In the genomic region with DNA sequence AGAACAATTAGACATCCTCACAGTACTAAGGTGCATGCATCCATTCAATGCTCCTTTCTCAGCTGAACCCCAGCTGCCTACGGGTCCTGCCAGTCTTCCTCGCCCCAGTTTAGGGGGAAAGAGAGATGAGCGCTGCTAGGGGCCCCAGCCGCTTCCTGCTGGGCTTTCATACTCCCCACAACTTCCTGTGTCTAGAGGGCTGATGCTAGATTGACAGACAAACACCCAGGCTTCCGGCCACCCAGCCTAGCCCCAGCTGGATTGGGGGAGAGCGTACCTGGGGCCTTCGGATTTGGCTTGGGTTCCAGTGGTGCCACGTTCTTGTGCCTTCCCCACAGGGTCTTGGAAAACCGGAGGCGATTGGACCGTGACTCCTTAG, we compare ENCODE assay signal across 14 mouse cellular contexts. TPM values are rescaled to one million over a fixed set of nuclear protein-coding genes. Genes with fewer than 3 reads are reported as not detected.
DNase-seq lines count a peak whose midpoint lies in the region; ATAC-seq lines count a peak whose summit lies in the region.
"Had no signal": no experiment of that assay in that cellular context is flagged by ENCODE, and none has a peak within 500 bp of the region (broad histone marks: within the 10 kb centered on the region; RNA-seq: fewer than 3 reads in every experiment).

No protein-coding gene starts in this region.

- peaks cover 9% of the 10 kb centered on the region for H3K27me3 ChIP-seq in heart, embryonic 16.5 days (ENCODE audit: control insufficient read depth, insufficient read depth, low read length)
- no peaks in the 10 kb centered on the region for H3K27me3 ChIP-seq in megakaryocyte, embryonic 14.5 days (replicated peaks)

- DNase-seq in heart, adult 8-10 months (ENCODE audit: low spot score): no peak
- DNase-seq in thymus, postnatal 10 days (ENCODE audit: low spot score in 2 of 2): peak; percentile 82 to 88
- DNase-seq in embryo, embryonic 9.5 days (ENCODE audit: extremely low spot score): no peak
- no peak for DNase-seq in cerebellum, adult 9-11 months
- DNase-seq in right cerebral cortex, postnatal 14 days: no peak
- DNase-seq: adrenal gland, postnatal 14 days; heart, postnatal 14 days; right cerebral cortex, postnatal 25 days had no signal

- H3K4me1 ChIP-seq in heart, embryonic 16.5 days (ENCODE audit: control insufficient read depth, insufficient read depth, low read length): no peaks in the 10 kb centered on the region
- H3K4me1 ChIP-seq in megakaryocyte, embryonic 14.5 days: peaks cover 70% of the 10 kb centered on the region
- H3K4me1 ChIP-seq: embryonic facial prominence, embryonic 15.5 days; midbrain, embryonic 15.5 days had no signal

- no peaks in the 10 kb centered on the region for H3K36me3 ChIP-seq in heart, embryonic 16.5 days (ENCODE audit: control insufficient read depth, insufficient read depth)
- H3K36me3 ChIP-seq in megakaryocyte, embryonic 14.5 days (replicated peaks; ENCODE audit: low read length): peaks cover 23% of the 10 kb centered on the region
- H3K36me3 ChIP-seq: embryonic facial prominence, embryonic 15.5 days; midbrain, embryonic 15.5 days had no signal

- H3K4me2 ChIP-seq in heart, embryonic 16.5 days (ENCODE audit: low read depth, low read length): peak overlapping the region; percentile 6; the same call in 1 of the 2 replicates
- H3K4me2 ChIP-seq: embryonic facial prominence, embryonic 15.5 days; midbrain, embryonic 15.5 days had no signal

- H3K9ac ChIP-seq in heart, embryonic 16.5 days (ENCODE audit: low read length): peak overlapping the region; percentile 30; the same call in 1 of the 2 replicates
- H3K9ac ChIP-seq: embryonic facial prominence, embryonic 15.5 days; midbrain, embryonic 15.5 days had no signal

- WGBS in heart, embryonic 16.5 days: 53% methylated on average over 11 of the region's 11 CpGs

- no peaks in the 10 kb centered on the region for H3K9me3 ChIP-seq in heart, embryonic 16.5 days (replicated peaks; ENCODE audit: control insufficient read depth, low read length)
- H3K9me3 ChIP-seq in megakaryocyte, embryonic 14.5 days: no peaks in the 10 kb centered on the region
- H3K9me3 ChIP-seq: embryonic facial prominence, embryonic 15.5 days; midbrain, embryonic 15.5 days had no signal

- ATAC-seq in heart, embryonic 16.5 days (replicated peaks; ENCODE audit: extremely low read depth, insufficient read depth, low FRiP score): peak; percentile 73
- ATAC-seq in granulocyte monocyte progenitor cell, adult 5-6 weeks (replicated peaks; ENCODE audit: poor library complexity, severe bottlenecking): peak; percentile 83
- ATAC-seq: midbrain, embryonic 15.5 days had no signal

- 0 out of 2 replicates have a peak overlapping the region, but pooled peaks have one; percentile 20 for H3K27ac ChIP-seq in heart, embryonic 16.5 days (ENCODE audit: low read length)
- H3K27ac ChIP-seq: embryonic facial prominence, embryonic 15.5 days; left cerebral cortex, adult 2 months; midbrain, embryonic 15.5 days had no signal

- peak overlapping the region; percentile 43 for H3K4me3 ChIP-seq in heart, embryonic 16.5 days (ENCODE audit: low read length)
- H3K4me3 ChIP-seq in megakaryocyte, embryonic 14.5 days (replicated peaks): peak overlapping the region; percentile 91
- H3K4me3 ChIP-seq: embryonic facial prominence, embryonic 15.5 days; midbrain, embryonic 15.5 days had no signal

RNA-seq across cellular contexts. Expression of a gene that starts 0.6 kb away (rescaled TPM):
- polyA plus RNA-seq in heart, embryonic 16.5 days (2015; fragmentation: Nextera tagmentation; extraction: Ambion mirVana): 5.8 and 13.9 TPM in 2 replicates
- total RNA-seq in heart, adult 8-10 months (2022): 1 to 10 TPM in 1 of 4 experiments, under 1 TPM in 3; 0.33 to 1.2 (median 0.61) TPM
- 44.1 and 84.5 TPM in 2 replicates for total RNA-seq in granulocyte monocyte progenitor cell, adult 5-6 weeks (2014; fragmentation: Nextera tagmentation)
- 44.5 and 60.1 TPM in 2 replicates for total RNA-seq in granulocyte monocyte progenitor cell, adult 5-6 weeks (2017)
- 26.2 and 250 TPM in 2 replicates for polyA plus RNA-seq in megakaryocyte, embryonic 14.5 days (2012; ENCODE audit: insufficient read depth, low replicate concordance)

RNA-seq across cellular contexts. Expression of a gene that starts 13.5 kb away (rescaled TPM):
- 10.5 and 11.1 TPM in 2 replicates for polyA plus RNA-seq in heart, embryonic 16.5 days (2015; fragmentation: Nextera tagmentation; extraction: Ambion mirVana)
- 10 to 100 TPM; 14.0 to 17.2 (median 15.4) TPM for total RNA-seq in heart, adult 8-10 months (2022)
- total RNA-seq in granulocyte monocyte progenitor cell, adult 5-6 weeks (2014; fragmentation: Nextera tagmentation): 33.7 and 36.7 TPM in 2 replicates
- 4.7 and 5.5 TPM in 2 replicates for total RNA-seq in granulocyte monocyte progenitor cell, adult 5-6 weeks (2017)
- polyA plus RNA-seq in megakaryocyte, embryonic 14.5 days (2012; ENCODE audit: insufficient read depth, low replicate concordance): 32.7 and 47.1 TPM in 2 replicates

RNA-seq across cellular contexts. Expression of a gene that starts 21.2 kb away (rescaled TPM):
- 1.5 and 3.0 TPM in 2 replicates for polyA plus RNA-seq in heart, embryonic 16.5 days (2015; fragmentation: Nextera tagmentation; extraction: Ambion mirVana)
- total RNA-seq in heart, adult 8-10 months (2022): not detected
- total RNA-seq in granulocyte monocyte progenitor cell, adult 5-6 weeks (2014; fragmentation: Nextera tagmentation): 0.80 and 1.1 TPM in 2 replicates
- total RNA-seq in granulocyte monocyte progenitor cell, adult 5-6 weeks (2017): 2.1 TPM in 1 of 2 replicates, not detected in the other
- 2.0 and 3.2 TPM in 2 replicates for polyA plus RNA-seq in megakaryocyte, embryonic 14.5 days (2012; ENCODE audit: insufficient read depth, low replicate concordance)
- total RNA-seq: left cerebral cortex, adult 2 months had no signal
- polyA plus RNA-seq: midbrain, embryonic 15.5 days had no signal

RNA-seq across cellular contexts. Expression of a gene that starts 49.8 kb away (rescaled TPM):
- 0.24 and 0.54 TPM in 2 replicates for polyA plus RNA-seq in heart, embryonic 16.5 days (2015; fragmentation: Nextera tagmentation; extraction: Ambion mirVana)
- under 1 TPM in 1 of 4 experiments, not detected in 3; 0.23 TPM for total RNA-seq in heart, adult 8-10 months (2022)
- total RNA-seq in granulocyte monocyte progenitor cell, adult 5-6 weeks (2014; fragmentation: Nextera tagmentation): not detected in 2 replicates
- total RNA-seq in granulocyte monocyte progenitor cell, adult 5-6 weeks (2017): 0.21 TPM in 1 of 2 replicates, not detected in the other
- polyA plus RNA-seq in megakaryocyte, embryonic 14.5 days (2012; ENCODE audit: insufficient read depth, low replicate concordance): not detected in 2 replicates
- total RNA-seq: adrenal gland, postnatal 14 days; left cerebral cortex, adult 2 months had no signal

RNA-seq across cellular contexts. Expression of a gene that starts 52.4 kb away (rescaled TPM):
- 99.2 and 107 TPM in 2 replicates for polyA plus RNA-seq in heart, embryonic 16.5 days (2015; fragmentation: Nextera tagmentation; extraction: Ambion mirVana)
- total RNA-seq in heart, adult 8-10 months (2022): 10 to 100 TPM; 41.4 to 55.8 (median 46.3) TPM
- 31.6 and 55.2 TPM in 2 replicates for total RNA-seq in granulocyte monocyte progenitor cell, adult 5-6 weeks (2014; fragmentation: Nextera tagmentation)
- 58.8 and 65.8 TPM in 2 replicates for total RNA-seq in granulocyte monocyte progenitor cell, adult 5-6 weeks (2017)
- polyA plus RNA-seq in megakaryocyte, embryonic 14.5 days (2012; ENCODE audit: insufficient read depth, low replicate concordance): 93.3 and 157 TPM in 2 replicates

Comparison
In these comparisons a context has a peak if more than half of its experiments do, and no peak if none do; other contexts are left out.
1. DNase-seq: peak in thymus, postnatal 10 days (2 of 2); none in heart, adult 8-10 months (single experiment), embryo, embryonic 9.5 days (single experiment), cerebellum, adult 9-11 months (single experiment) and right cerebral cortex, postnatal 14 days (single experiment).
2. RNA of a gene that starts 0.6 kb away (total RNA-seq): 44.1 to 84.5 TPM in granulocyte monocyte progenitor cell, adult 5-6 weeks; 0.33 to 1.2 TPM in heart, adult 8-10 months; every median in the first group is over 10 times any median in the second.